Mouse (Mus musculus) E14TG2a.4 (cell line): ENCODE results near the gene Xpo5.

Source experiments
- CTCF ChIP-seq: conservative IDR thresholded peaks from 2 replicates; pipeline ENCODE4 v1.5.1; 2014; ENCODE audit warnings: low read length
- POU5F1 ChIP-seq: IDR thresholded peaks from 2 replicates; pipeline ENCODE4 v1.6.1; 2014; ENCODE audit warnings: low read length, borderline replicate concordance

DNA sequence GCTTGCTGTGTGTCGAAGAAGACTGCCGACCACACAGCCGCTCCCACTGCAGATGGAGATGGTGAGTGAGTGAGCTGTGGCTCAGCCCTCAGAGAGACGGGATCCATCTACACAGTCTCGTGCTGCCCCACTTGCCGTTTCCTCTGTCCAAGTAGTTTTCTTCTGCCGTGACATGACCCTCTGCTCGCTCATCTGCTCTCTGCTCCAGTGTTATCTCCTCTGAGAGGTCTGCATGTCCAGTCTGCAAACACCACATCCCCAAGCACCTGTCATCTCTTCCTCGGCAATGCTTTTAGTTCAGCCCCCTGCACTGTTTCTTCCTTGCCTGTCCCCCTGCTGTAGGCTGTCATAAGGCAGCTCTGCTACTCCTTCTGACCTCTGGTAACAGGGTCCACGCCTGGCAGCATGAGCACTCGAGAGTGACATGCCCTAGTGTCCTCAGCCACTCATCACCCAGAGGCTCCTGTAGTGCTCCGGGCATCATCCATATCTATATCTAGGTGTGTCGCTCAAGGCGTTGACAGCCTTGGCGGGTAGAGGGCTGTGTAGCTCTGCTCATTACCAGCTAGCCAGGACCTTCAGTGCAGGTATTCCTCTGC lies 37.0 kb downstream of the Xpo5 start:
- TF ChIP-seq CTCF (no peak), POU5F1 (no peak)
